Mouse (Mus musculus): ENCODE measurements at regions not wholly inside any gene's neighbourhood (a gene's known extent, or its start where the extent isn't known, plus 50 kb on each side); places are given as distances from the start of the nearest gene placed in this dataset.

- H3K27me3 ChIP-seq, result no peaks in the 10 kb centered on the region
- H3K27ac ChIP-seq (replicated peaks), result no peak overlapping the region
- WGBS, result 51% methylated on average over 15 of the region's 15 CpGs
- H3K36me3 ChIP-seq, result no peaks in the 10 kb centered on the region
- ATAC-seq (ENCODE audit: low FRiP score, low read depth), result no peak
- H3K4me3 ChIP-seq, result no peak overlapping the region
- no peak overlapping the region for H3K9ac ChIP-seq
- no peaks in the 10 kb centered on the region for H3K9me3 ChIP-seq
- H3K4me1 ChIP-seq (replicated peaks), result peaks cover 17% of the 10 kb centered on the region
- no peak overlapping the region for H3K4me2 ChIP-seq
Observed at GRCm38 (mm10) chr9:63896073-63896807, 125.6 kb downstream of the Smad6 start.

DNA sequence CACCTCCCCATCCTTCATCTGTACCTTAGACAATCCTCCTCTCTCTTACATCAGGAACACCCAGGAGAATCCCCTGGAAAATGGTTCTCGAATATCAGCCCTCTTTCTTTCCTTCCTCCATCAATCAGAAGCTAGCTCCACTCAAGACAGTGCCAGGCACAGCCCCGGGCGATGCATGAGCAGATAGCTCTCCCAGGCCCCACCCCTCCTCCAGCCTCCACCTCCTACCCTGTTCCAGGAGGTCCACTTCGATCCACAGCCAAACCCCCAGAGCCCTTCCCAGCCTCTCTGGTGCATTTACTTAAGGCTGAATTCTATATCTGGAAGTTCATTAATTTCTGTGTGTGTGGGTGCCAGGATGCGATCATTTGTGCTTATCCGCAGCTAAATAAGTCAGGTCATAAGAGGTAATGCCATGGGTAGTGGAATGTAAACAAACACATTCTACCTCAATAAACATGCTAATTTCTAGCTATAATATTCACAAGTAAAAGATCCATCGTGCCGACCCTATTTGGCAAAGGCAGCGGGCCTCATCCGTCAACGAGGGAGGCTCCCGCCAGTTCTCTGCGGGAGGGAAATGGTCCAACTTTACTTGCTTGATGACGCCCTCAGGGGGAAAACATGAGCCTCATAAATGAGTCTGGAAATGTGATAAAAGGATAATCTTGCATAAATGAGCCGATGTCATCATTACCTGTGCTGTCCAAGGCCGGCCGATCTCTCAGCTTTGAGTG, 129.5 kb downstream of the Smad6 start:
- Histone ChIP-seq H3K27ac (replicated peaks) (no peak overlapping the region), H3K36me3 (no peaks in the 10 kb centered on the region), H3K9ac (no peak overlapping the region), H3K27me3 (no peaks in the 10 kb centered on the region), H3K9me3 (no peaks in the 10 kb centered on the region), H3K4me3 (no peak overlapping the region), H3K4me2 (no peak overlapping the region), H3K4me1 (replicated peaks) (peaks cover 17% of the 10 kb centered on the region)
- no peak for ATAC-seq (ENCODE audit: low FRiP score, low read depth)
- WGBS, result 41% methylated on average over 17 of the region's 17 CpGs

DNA sequence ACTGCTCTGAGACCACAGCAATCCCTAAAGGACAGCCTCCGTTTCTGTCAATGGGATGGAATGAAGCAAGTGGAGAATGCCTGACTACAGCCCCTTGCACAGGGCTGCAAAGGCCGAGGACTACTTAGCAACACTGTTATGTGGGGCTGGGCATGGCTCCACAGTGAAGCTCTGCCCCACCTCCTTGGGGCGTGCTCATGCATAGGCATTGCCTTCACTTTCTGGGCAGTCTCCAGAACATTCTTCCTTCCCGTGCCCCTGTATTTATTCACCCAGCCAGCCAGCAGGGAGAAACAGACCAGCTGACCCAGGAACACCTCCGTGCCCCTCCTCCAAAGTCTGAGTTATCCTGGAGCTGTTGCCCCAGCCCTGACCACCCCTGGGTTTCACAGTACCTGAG, 131.1 kb downstream of the Smad6 start:
- Histone ChIP-seq H3K27me3 (no peaks in the 10 kb centered on the region), H3K4me3 (no peak overlapping the region), H3K4me1 (replicated peaks) (peaks cover 12% of the 10 kb centered on the region), H3K9me3 (no peaks in the 10 kb centered on the region), H3K9ac (no peak overlapping the region), H3K27ac (replicated peaks) (no peak overlapping the region), H3K36me3 (no peaks in the 10 kb centered on the region), H3K4me2 (no peak overlapping the region)
- ATAC-seq (ENCODE audit: low FRiP score, low read depth), result peak; percentile 54; the same call in 1 of the 2 replicates
- WGBS, result 60% methylated on average over 5 of the region's 5 CpGs

DNA sequence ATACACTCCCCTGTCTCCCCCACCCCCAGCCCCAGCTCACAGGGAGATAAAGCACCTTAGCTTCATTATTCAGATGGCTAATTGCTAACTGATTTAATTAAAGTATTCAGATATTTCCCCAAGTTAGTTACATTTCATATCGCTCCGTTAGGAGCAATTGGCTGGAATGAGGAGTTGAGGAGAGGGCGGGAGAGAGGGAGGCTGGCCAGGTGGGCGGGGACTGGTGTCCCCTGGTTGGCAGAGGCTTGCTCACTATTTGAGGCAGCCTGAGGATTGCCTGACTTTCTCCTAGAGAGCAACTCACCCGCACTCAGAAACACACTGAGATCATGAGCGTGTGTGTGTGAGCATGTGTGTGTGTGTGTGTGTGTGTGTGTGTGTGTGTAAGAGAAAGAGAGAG, 131.8 kb upstream of the Smad3 start:
- Histone ChIP-seq H3K27me3 (0 out of 2 replicates have a peak, but pooled peaks cover 4% of the 10 kb centered on the region), H3K4me1 (replicated peaks) (peaks cover 19% of the 10 kb centered on the region), H3K4me2 (no peak overlapping the region), H3K36me3 (no peaks in the 10 kb centered on the region), H3K4me3 (no peak overlapping the region), H3K27ac (replicated peaks) (no peak overlapping the region), H3K9me3 (no peaks in the 10 kb centered on the region), H3K9ac (no peak overlapping the region)
- ATAC-seq (ENCODE audit: low FRiP score, low read depth), result no peak
- 62% methylated on average over 6 of the region's 6 CpGs for WGBS

DNA sequence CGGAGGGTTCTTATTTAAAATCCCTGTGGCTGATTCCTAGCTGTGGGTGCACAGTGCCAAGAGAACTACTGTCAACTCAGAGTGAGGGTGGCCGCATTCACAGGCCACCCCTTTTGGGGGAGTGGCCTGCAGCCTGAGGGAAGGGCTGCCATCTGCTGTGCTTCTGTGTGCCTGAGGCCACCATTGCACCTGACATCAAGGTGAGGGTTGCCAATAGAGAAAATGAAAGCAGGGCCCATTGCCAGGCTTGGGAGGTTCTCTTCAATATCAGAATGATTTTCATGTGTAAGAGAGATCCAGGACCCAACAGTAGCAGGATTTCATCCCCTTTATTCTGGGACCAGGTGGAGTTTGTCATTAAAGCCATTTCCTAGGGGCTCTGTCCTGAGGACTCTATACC, 127.2 kb upstream of the Smad3 start:
- Histone ChIP-seq H3K4me2 (no peak overlapping the region), H3K27me3 (peaks cover 4% of the 10 kb centered on the region; the same call in 1 of the 2 replicates), H3K27ac (replicated peaks) (no peak overlapping the region), H3K9me3 (no peaks in the 10 kb centered on the region), H3K4me3 (no peak overlapping the region), H3K4me1 (replicated peaks) (peaks cover 25% of the 10 kb centered on the region), H3K9ac (no peak overlapping the region), H3K36me3 (no peaks in the 10 kb centered on the region)
- WGBS, result 74% methylated on average over 2 of the region's 2 CpGs
- ATAC-seq (ENCODE audit: low FRiP score, low read depth), result no peak

GRCm38 (mm10) chr9:63883738-63884520, 126.1 kb upstream of the Smad3 start:
- Histone ChIP-seq H3K36me3 (no peaks in the 10 kb centered on the region), H3K4me1 (replicated peaks) (peaks cover 35% of the 10 kb centered on the region), H3K4me2 (no peak overlapping the region), H3K4me3 (no peak overlapping the region), H3K9me3 (no peaks in the 10 kb centered on the region), H3K27ac (replicated peaks) (no peak overlapping the region), H3K9ac (no peak overlapping the region), H3K27me3 (peaks cover 4% of the 10 kb centered on the region; the same call in 1 of the 2 replicates)
- WGBS, result 70% methylated on average over 6 of the region's 6 CpGs
- ATAC-seq (ENCODE audit: low FRiP score, low read depth), result no peak

GRCm38 (mm10) chr9:63881692-63882091, 123.9 kb upstream of the Smad3 start:
- Histone ChIP-seq H3K9ac (no peak overlapping the region), H3K27ac (replicated peaks) (peak overlapping the region; percentile 59), H3K4me2 (peak overlapping the region; percentile 55), H3K4me3 (no peak overlapping the region), H3K4me1 (replicated peaks) (peaks cover 44% of the 10 kb centered on the region), H3K9me3 (no peaks in the 10 kb centered on the region), H3K27me3 (peaks cover 4% of the 10 kb centered on the region; the same call in 1 of the 2 replicates), H3K36me3 (no peaks in the 10 kb centered on the region)
- ATAC-seq (ENCODE audit: low FRiP score, low read depth), result no peak
- 79% methylated on average over 10 of the region's 10 CpGs for WGBS

DNA sequence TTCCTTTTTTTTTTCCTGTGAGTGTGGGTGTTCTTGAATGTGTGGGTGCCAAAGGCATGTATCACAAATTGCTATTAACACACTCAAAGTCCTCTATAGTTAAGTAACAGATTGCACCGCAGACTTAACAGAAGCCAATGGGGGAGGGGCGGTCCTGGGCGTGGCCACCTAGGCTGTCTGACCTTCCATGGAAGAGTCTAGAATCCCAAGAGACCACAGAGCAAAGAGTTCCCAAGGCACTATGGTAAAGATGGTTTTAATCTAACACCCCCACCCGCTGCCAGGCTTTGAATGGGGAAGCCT, 123.4 kb upstream of the Smad3 start:
- H3K4me1 ChIP-seq (replicated peaks), result peaks cover 49% of the 10 kb centered on the region
- no peaks in the 10 kb centered on the region for H3K9me3 ChIP-seq
- peaks cover 4% of the 10 kb centered on the region; the same call in 1 of the 2 replicates for H3K27me3 ChIP-seq
- H3K27ac ChIP-seq (replicated peaks), result peak overlapping the region; percentile 59
- no peak overlapping the region for H3K9ac ChIP-seq
- no peak for ATAC-seq (ENCODE audit: low FRiP score, low read depth)
- WGBS, result 30% methylated on average over 4 of the region's 4 CpGs
- peak overlapping the region; percentile 55 for H3K4me2 ChIP-seq
- H3K36me3 ChIP-seq, result no peaks in the 10 kb centered on the region
- peak overlapping the region; percentile 20; the same call in 1 of the 2 replicates for H3K4me3 ChIP-seq

GRCm38 (mm10) chr9:63880487-63881260, 122.9 kb upstream of the Smad3 start:
- H3K27me3 ChIP-seq, result peaks cover 4% of the 10 kb centered on the region; the same call in 1 of the 2 replicates
- H3K9me3 ChIP-seq, result no peaks in the 10 kb centered on the region
- no peak overlapping the region for H3K9ac ChIP-seq
- peak; percentile 25; the same call in 1 of the 2 replicates for ATAC-seq (ENCODE audit: low FRiP score, low read depth)
- H3K4me3 ChIP-seq, result peak overlapping the region; percentile 20
- H3K4me1 ChIP-seq (replicated peaks), result peaks cover 51% of the 10 kb centered on the region
- H3K4me2 ChIP-seq, result peak overlapping the region; percentile 55
- H3K27ac ChIP-seq (replicated peaks), result peak overlapping the region; percentile 59
- whole genome bisulfite sequencing, result 5% methylated on average over 26 of the region's 26 CpGs
- no peaks in the 10 kb centered on the region for H3K36me3 ChIP-seq

DNA sequence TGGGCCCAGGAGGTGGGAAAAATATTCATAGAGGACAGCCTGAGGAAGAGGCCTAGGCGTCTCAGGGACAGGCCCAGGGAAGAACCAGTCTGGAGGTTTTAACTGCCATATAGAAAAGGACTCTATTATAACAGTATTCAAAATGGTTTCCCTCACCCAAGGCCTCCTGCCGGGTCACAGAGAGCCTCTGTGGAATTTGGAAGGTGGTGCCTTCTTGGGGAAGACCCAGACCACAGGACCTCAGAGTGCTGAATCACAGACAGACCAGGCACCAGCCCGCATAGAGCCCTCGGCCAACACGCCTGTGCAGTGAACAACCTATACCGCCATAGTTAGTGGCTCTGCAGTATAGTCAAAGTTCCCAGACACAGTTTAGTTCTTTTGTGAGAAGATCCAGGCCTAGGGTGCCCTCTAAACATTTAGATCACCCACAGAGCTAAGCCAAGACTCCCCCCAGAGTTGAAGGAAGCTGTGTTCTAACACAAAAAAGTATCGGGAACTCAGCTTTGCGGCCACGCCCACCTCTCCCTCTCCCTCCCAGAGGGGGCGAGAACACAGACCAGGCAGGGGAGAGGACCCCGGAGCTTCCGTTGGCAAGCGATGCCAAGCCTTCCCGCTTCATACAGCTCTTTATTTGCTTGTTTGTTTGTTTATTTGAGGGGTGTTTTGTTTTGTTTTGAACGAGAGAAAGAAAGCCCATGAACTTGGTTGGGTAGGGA, 122.1 kb upstream of the Smad3 start:
- H3K27me3 ChIP-seq, result peaks cover under 1% of the 10 kb centered on the region; the same call in 1 of the 2 replicates
- no peaks in the 10 kb centered on the region for H3K9me3 ChIP-seq
- H3K9ac ChIP-seq, result no peak overlapping the region
- peak overlapping the region; percentile 59 for H3K27ac ChIP-seq (replicated peaks)
- WGBS, result 16% methylated on average over 15 of the region's 15 CpGs
- H3K36me3 ChIP-seq, result no peaks in the 10 kb centered on the region
- no peak for ATAC-seq (ENCODE audit: low FRiP score, low read depth)
- H3K4me1 ChIP-seq (replicated peaks), result peaks cover 48% of the 10 kb centered on the region
- peak overlapping the region; percentile 55 for H3K4me2 ChIP-seq
- H3K4me3 ChIP-seq, result no peak overlapping the region

GRCm38 (mm10) chr9:63877864-63878263, 120.1 kb upstream of the Smad3 start:
- no peak for ATAC-seq (ENCODE audit: low FRiP score, low read depth)
- WGBS, result 58% methylated on average over 7 of the region's 7 CpGs

More at GRCm38 (mm10) chr9:63877864-63878263, 120.1 kb upstream of the Smad3 start:
- Histone ChIP-seq H3K27me3 (no peaks in the 10 kb centered on the region; the same call in 1 of the 2 replicates), H3K4me1 (replicated peaks) (peaks cover 44% of the 10 kb centered on the region), H3K27ac (replicated peaks) (no peak overlapping the region), H3K9ac (no peak overlapping the region), H3K36me3 (no peaks in the 10 kb centered on the region), H3K4me3 (no peak overlapping the region), H3K9me3 (no peaks in the 10 kb centered on the region), H3K4me2 (no peak overlapping the region)

All from hindbrain, embryonic 15.5 days (tissue).